21 mouse cellular contexts compared by ENCODE assay signal in genomic region chr2:76088844-76089243, GRCm38 (mm10).
DNase-seq lines count a peak whose midpoint lies in the region; ATAC-seq lines count a peak whose summit lies in the region.
"Had no signal": no experiment of that assay in that cellular context is flagged by ENCODE, and none has a peak within 500 bp of the region (broad histone marks: within the 10 kb centered on the region; RNA-seq: fewer than 3 reads in every experiment).

No protein-coding gene starts in this region.

- H3K4me2 ChIP-seq in kidney, embryonic 14.5 days (replicated peaks; ENCODE audit: low read depth, low read length): no peak overlapping the region
- no peak overlapping the region for H3K4me2 ChIP-seq in intestine, embryonic 15.5 days (replicated peaks)
- H3K4me2 ChIP-seq in lung, embryonic 15.5 days: peak overlapping the region; percentile 23; the same call in 1 of the 2 replicates
- H3K4me2 ChIP-seq: embryonic facial prominence, embryonic 12.5 days; hindbrain, embryonic 14.5 days; liver, embryonic 12.5 days; midbrain, embryonic 13.5 days; neural tube, embryonic 13.5 days had no signal

- DNase-seq in kidney, postnatal 25 days: no peak
- DNase-seq in lung, postnatal 4 days: peak; percentile 60 to 74
- DNase-seq in left cerebral cortex, adult 11 months (ENCODE audit: low spot score): no peak
- DNase-seq in layer of hippocampus, adult 11-12 months (ENCODE audit: low spot score): no peak
- DNase-seq in natural killer cell, adult 2 months (ENCODE audit: low spot score in 2 of 2): no peak
- DNase-seq: kidney, adult 18-20 months; right cerebral cortex, adult 18-20 months had no signal

- no peaks in the 10 kb centered on the region for H3K9me3 ChIP-seq in kidney, embryonic 14.5 days (ENCODE audit: control insufficient read depth, low read length)
- no peaks in the 10 kb centered on the region for H3K9me3 ChIP-seq in intestine, embryonic 15.5 days
- H3K9me3 ChIP-seq in lung, embryonic 15.5 days: no peaks in the 10 kb centered on the region
- H3K9me3 ChIP-seq: embryonic facial prominence, embryonic 12.5 days; G1E; heart, embryonic 10.5 days; limb, embryonic 10.5 days; liver, embryonic 12.5 days; midbrain, embryonic 13.5 days; neural tube, embryonic 13.5 days had no signal

- no peak for ATAC-seq in kidney, embryonic 14.5 days (ENCODE audit: low FRiP score, low TSS enrichment)
- ATAC-seq in intestine, embryonic 15.5 days: peak; percentile 52; the same call in 1 of the 2 replicates
- peak; percentile 81 for ATAC-seq in lung, embryonic 15.5 days (ENCODE audit: borderline replicate concordance, extremely low read depth, low FRiP score, low TSS enrichment)
- ATAC-seq: activated CD4-positive, CD25-positive, alpha-beta regulatory T cell, adult 4 months; forebrain, embryonic 16.5 days; liver, embryonic 12.5 days; midbrain, embryonic 13.5 days had no signal

- no peak overlapping the region for H3K9ac ChIP-seq in kidney, embryonic 14.5 days (ENCODE audit: low read depth, low read length)
- H3K9ac ChIP-seq in intestine, embryonic 15.5 days: no peak overlapping the region
- no peak overlapping the region for H3K9ac ChIP-seq in lung, embryonic 15.5 days
- H3K9ac ChIP-seq: embryonic facial prominence, embryonic 12.5 days; hindbrain, embryonic 14.5 days; liver, embryonic 12.5 days; midbrain, embryonic 13.5 days; neural tube, embryonic 13.5 days had no signal

- 0 out of 2 replicates have a peak overlapping the region, but pooled peaks have one; percentile 24 for H3K27ac ChIP-seq in kidney, embryonic 14.5 days (ENCODE audit: low read depth, low read length)
- peak overlapping the region; percentile 71 for H3K27ac ChIP-seq in intestine, embryonic 15.5 days
- H3K27ac ChIP-seq in lung, embryonic 15.5 days: peak overlapping the region; percentile 89
- H3K27ac ChIP-seq: embryonic facial prominence, embryonic 12.5 days; heart, embryonic 10.5 days; hindbrain, embryonic 14.5 days; limb, embryonic 10.5 days; liver, embryonic 12.5 days; midbrain, embryonic 13.5 days; neural tube, embryonic 13.5 days had no signal

- no peak overlapping the region for H3K4me3 ChIP-seq in kidney, embryonic 14.5 days (ENCODE audit: low read length)
- no peak overlapping the region for H3K4me3 ChIP-seq in intestine, embryonic 15.5 days (replicated peaks)
- no peak overlapping the region for H3K4me3 ChIP-seq in lung, embryonic 15.5 days
- H3K4me3 ChIP-seq: embryonic facial prominence, embryonic 12.5 days; erythroblast, embryonic 14.5 days; heart, embryonic 10.5 days; limb, embryonic 10.5 days; liver, embryonic 12.5 days; midbrain, embryonic 13.5 days; neural tube, embryonic 13.5 days had no signal

- no peaks in the 10 kb centered on the region for H3K27me3 ChIP-seq in kidney, embryonic 14.5 days (ENCODE audit: control insufficient read depth, insufficient read depth, low read length)
- H3K27me3 ChIP-seq in intestine, embryonic 15.5 days (replicated peaks): no peaks in the 10 kb centered on the region
- H3K27me3 ChIP-seq in lung, embryonic 15.5 days: no peaks in the 10 kb centered on the region
- H3K27me3 ChIP-seq: embryonic facial prominence, embryonic 12.5 days; liver, embryonic 12.5 days; midbrain, embryonic 13.5 days; neural tube, embryonic 13.5 days had no signal

- 63% methylated on average over 4 of the region's 4 CpGs for WGBS in kidney, embryonic 14.5 days
- 45% methylated on average over 4 of the region's 4 CpGs for WGBS in intestine, embryonic 15.5 days
- WGBS in lung, embryonic 15.5 days: 19% methylated on average over 4 of the region's 4 CpGs

- H3K4me1 ChIP-seq in kidney, embryonic 14.5 days (ENCODE audit: control insufficient read depth, insufficient read depth, low read length): no peaks in the 10 kb centered on the region
- peaks cover 10% of the 10 kb centered on the region for H3K4me1 ChIP-seq in intestine, embryonic 15.5 days (replicated peaks)
- H3K4me1 ChIP-seq in lung, embryonic 15.5 days: peaks cover 37% of the 10 kb centered on the region
- H3K4me1 ChIP-seq: liver, embryonic 12.5 days; neural tube, embryonic 13.5 days had no signal

- H3K36me3 ChIP-seq in kidney, embryonic 14.5 days (ENCODE audit: control insufficient read depth, insufficient read depth, low read length): no peaks in the 10 kb centered on the region
- no peaks in the 10 kb centered on the region for H3K36me3 ChIP-seq in intestine, embryonic 15.5 days
- H3K36me3 ChIP-seq in lung, embryonic 15.5 days: no peaks in the 10 kb centered on the region
- H3K36me3 ChIP-seq: embryonic facial prominence, embryonic 12.5 days; G1E; heart, embryonic 10.5 days; limb, embryonic 10.5 days; liver, embryonic 12.5 days; midbrain, embryonic 13.5 days; neural tube, embryonic 13.5 days had no signal

Comparison
In these comparisons a context has a peak if more than half of its experiments do, and no peak if none do; other contexts are left out.
1. H3K27ac ChIP-seq: peak in every context shown above with its lines; median percentile 89 in lung, embryonic 15.5 days; 71 in intestine, embryonic 15.5 days; 24 in kidney, embryonic 14.5 days.
2. DNase-seq: peak in lung, postnatal 4 days (2 of 2); none in kidney, postnatal 25 days (0 of 2), left cerebral cortex, adult 11 months (single experiment), layer of hippocampus, adult 11-12 months (single experiment) and natural killer cell, adult 2 months (0 of 2).